Mouse (Mus musculus) forebrain, embryonic 13.5 days (tissue): ENCODE measurements at regions not wholly inside any gene's neighbourhood (a gene's known extent, or its start where the extent isn't known, plus 50 kb on each side); places are given as distances from the start of the nearest gene placed in this dataset.

Experiments
- ATAC-seq: fragments of 200-750 bp; cut with Nextera tagmentation; 2 replicates; pipeline ENCODE4 v1.8.0; 2017
- H3K27ac ChIP-seq: fragments of 300-500 bp; sonication (generic); 2 replicates; pipeline ENCODE4 v1.5.1; 2015; ENCODE audit warnings: inconsistent platforms, mild to moderate bottlenecking, moderate library complexity
- H3K27me3 ChIP-seq: fragments of 300-500 bp; sonication (generic); 2 replicates; pipeline ENCODE4 v1.6.1; 2015; ENCODE audit warnings: mild to moderate bottlenecking, inconsistent platforms
- H3K36me3 ChIP-seq: fragments of 300-500 bp; sonication (generic); 2 replicates; pipeline ENCODE4 v1.6.1; 2015; ENCODE audit warnings: mild to moderate bottlenecking, inconsistent platforms; ENCODE audit not compliant: poor library complexity, severe bottlenecking
- H3K4me1 ChIP-seq: fragments of 300-500 bp; sonication (generic); 2 replicates; pipeline ENCODE4 v1.6.1; 2015; ENCODE audit warnings: inconsistent platforms
- H3K4me2 ChIP-seq: fragments of 300-500 bp; sonication (generic); 2 replicates; pipeline ENCODE4 v1.6.1; 2015; ENCODE audit warnings: inconsistent platforms, mild to moderate bottlenecking, moderate library complexity
- H3K4me3 ChIP-seq: fragments of 300-500 bp; sonication (generic); 2 replicates; pipeline ENCODE4 v1.5.1; 2015; ENCODE audit warnings: mild to moderate bottlenecking, inconsistent platforms
- H3K9ac ChIP-seq: fragments of 300-500 bp; sonication (generic); 2 replicates; pipeline ENCODE4 v1.6.1; 2015; ENCODE audit warnings: mild to moderate bottlenecking, inconsistent platforms
- H3K9me3 ChIP-seq: fragments of 300-500 bp; sonication (generic); replicated peaks from 2 replicates; pipeline ENCODE4 v1.6.1; 2016; ENCODE audit warnings: inconsistent platforms
- WGBS: fragments of 180-500 bp; shearing (Covaris S2); methylation state at CpG from one replicate; pipeline ENCODE4 v1.1.7; 2015; 5-methylcytosine and 5-hydroxymethylcytosine counted together

DNA sequence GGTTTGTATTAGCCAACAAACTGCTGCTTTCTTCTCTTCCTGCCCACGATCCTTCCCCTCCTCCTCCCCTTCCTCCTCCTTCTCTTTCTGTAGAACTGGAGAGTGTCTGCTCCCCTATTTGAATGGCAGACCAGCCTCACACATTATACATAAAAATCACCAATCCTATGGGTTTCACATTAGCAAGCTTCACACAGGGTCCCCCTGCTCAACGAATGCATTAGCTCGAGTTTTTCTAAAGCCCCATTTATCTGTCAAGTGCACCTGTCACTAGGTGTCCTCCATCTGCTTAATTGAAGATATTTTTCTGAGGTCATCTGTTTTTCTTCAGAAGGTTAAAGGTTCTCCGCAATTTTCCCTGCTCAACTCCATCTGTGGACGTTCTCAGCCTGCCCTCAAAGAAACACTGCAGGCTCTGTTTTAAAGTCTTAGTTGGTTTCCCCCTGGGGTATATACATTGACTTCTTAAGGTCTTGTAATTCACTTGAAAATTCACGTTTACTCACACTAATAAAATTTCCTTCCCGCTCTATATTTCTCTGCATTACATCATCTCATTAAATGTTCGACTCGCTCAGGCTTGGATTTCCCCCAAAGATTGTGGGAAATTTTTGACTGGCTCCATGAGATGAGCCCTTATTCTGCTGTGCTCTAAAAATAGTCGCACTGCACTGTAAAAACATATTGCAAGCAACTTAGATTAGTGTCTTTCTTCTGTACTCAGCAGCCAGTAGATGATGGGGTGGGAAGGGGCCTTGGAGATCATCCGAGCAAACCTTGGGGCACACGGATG lies 105.3 kb downstream of the Mex3b start:
- no peak overlapping the region for H3K4me2 ChIP-seq
- H3K36me3 ChIP-seq = no peaks in the 10 kb centered on the region
- no peak overlapping the region for H3K9ac ChIP-seq
- H3K27me3 ChIP-seq = no peaks in the 10 kb centered on the region
- H3K27ac ChIP-seq = 0 out of 2 replicates have a peak overlapping the region, but pooled peaks have one; percentile 11
- no peaks in the 10 kb centered on the region for H3K9me3 ChIP-seq
- 61% methylated on average over 12 of the region's 12 CpGs for WGBS
- 0 out of 2 replicates have a peak, but pooled peaks have one; percentile 8 for ATAC-seq
- H3K4me3 ChIP-seq = no peak overlapping the region
- no peaks in the 10 kb centered on the region for H3K4me1 ChIP-seq

GRCm38 (mm10) chr7:82990708-82991107 lies 123.6 kb downstream of the Mex3b start:
- Histone ChIP-seq H3K27me3 (no peaks in the 10 kb centered on the region), H3K9me3 (no peaks in the 10 kb centered on the region), H3K27ac (no peak overlapping the region), H3K4me2 (no peak overlapping the region), H3K4me3 (no peak overlapping the region), H3K4me1 (no peaks in the 10 kb centered on the region), H3K9ac (no peak overlapping the region), H3K36me3 (no peaks in the 10 kb centered on the region)
- ATAC-seq = no peak

DNA sequence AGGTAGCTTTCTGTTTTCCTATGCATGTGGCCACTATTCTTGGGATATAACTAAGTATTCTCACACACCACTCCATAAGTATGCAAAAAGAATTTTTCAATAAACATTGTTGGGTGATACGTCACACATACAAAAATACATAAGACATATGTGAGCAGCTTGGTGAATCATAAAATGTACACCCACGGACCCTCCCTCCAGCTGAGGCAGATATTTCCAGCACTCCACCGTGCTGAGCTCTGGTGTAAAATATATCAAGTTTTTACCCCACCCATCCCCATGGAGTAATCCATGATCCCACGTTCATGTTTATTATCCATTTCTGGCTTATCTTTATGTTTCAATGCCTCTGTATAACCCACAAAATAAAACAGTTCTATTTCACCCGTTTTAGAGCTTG lies 126.0 kb downstream of the Mex3b start:
- Histone ChIP-seq H3K4me1 (no peaks in the 10 kb centered on the region), H3K4me3 (no peak overlapping the region), H3K4me2 (no peak overlapping the region), H3K36me3 (no peaks in the 10 kb centered on the region), H3K27ac (no peak overlapping the region), H3K9ac (no peak overlapping the region), H3K27me3 (no peaks in the 10 kb centered on the region), H3K9me3 (no peaks in the 10 kb centered on the region)
- 90% methylated on average over 5 of the region's 5 CpGs for WGBS
- no peak for ATAC-seq

DNA sequence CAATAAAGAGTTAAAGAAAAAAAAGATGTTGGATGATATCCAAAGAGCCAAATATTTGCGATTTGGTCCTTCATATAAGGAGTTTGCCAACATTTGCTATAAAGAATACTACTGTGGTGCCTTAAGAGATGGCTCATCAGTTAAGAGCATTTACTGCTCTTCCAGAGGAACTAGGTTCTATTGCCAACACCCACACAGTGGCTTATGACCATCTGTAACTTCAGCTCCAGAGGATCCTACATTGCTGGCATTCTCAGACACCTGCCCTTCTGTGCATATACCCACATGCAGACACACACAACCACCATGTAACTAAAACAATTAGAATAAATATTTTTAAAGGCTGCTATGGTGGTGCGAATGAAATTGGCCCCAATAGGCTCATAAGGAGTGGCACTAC lies 131.7 kb downstream of the Mex3b start:
- WGBS = 92% methylated on average over 2 of the region's 2 CpGs
- Histone ChIP-seq H3K27me3 (no peaks in the 10 kb centered on the region), H3K4me1 (no peaks in the 10 kb centered on the region), H3K27ac (no peak overlapping the region), H3K4me2 (no peak overlapping the region), H3K9me3 (no peaks in the 10 kb centered on the region), H3K9ac (no peak overlapping the region), H3K4me3 (no peak overlapping the region), H3K36me3 (no peaks in the 10 kb centered on the region)
- ATAC-seq = no peak

DNA sequence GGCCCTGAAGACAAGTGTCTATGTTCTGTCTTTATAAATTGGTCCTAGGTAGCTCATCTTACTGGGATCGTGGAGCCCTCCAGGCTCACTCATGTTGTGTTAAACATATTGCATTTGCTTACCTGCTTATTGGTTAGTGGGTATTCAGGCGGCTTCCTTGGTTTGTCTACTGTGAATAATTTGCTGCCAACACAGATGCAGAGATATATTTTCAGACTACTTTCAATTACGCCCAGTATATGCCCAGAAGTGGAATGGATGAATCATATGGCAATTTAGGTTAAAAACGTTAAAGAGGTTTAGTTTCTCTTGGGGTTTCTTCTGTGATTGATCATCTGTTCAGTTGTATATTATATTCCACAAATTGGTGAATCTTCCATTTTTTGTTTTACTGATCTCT lies 140.4 kb downstream of the Mex3b start:
- Histone ChIP-seq H3K4me1 (no peaks in the 10 kb centered on the region), H3K27me3 (no peaks in the 10 kb centered on the region), H3K36me3 (no peaks in the 10 kb centered on the region), H3K4me3 (no peak overlapping the region), H3K9ac (no peak overlapping the region), H3K27ac (no peak overlapping the region), H3K4me2 (no peak overlapping the region), H3K9me3 (no peaks in the 10 kb centered on the region)
- 89% methylated on average over 4 of the region's 4 CpGs for WGBS
- no peak for ATAC-seq

DNA sequence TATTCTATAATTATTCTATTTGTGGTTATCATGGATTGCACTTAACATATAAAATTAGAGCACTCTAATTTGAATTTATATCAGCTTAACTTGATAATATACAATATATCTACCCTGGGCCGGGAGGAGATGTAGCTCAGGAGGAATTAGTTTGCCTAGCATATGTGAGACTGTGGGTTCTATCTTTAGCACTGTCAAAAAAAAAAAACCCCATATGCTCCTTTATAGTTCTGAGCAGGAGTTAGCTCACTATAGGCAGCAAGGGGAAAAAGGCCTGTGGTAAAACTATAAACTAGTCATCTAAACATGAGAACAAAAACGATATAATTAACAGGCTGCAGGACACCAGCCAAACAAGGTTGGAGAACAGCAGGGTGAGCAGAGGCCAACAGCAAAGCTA lies 145.0 kb downstream of the Mex3b start:
- no peak for ATAC-seq
- no peak overlapping the region for H3K4me3 ChIP-seq
- H3K9me3 ChIP-seq = no peaks in the 10 kb centered on the region
- no peak overlapping the region for H3K27ac ChIP-seq
- H3K4me1 ChIP-seq = peaks cover 11% of the 10 kb centered on the region
- no peaks in the 10 kb centered on the region for H3K36me3 ChIP-seq
- H3K9ac ChIP-seq = no peak overlapping the region
- no peaks in the 10 kb centered on the region for H3K27me3 ChIP-seq
- no peak overlapping the region for H3K4me2 ChIP-seq
- 84% methylated on average over 2 of the region's 2 CpGs for WGBS

DNA sequence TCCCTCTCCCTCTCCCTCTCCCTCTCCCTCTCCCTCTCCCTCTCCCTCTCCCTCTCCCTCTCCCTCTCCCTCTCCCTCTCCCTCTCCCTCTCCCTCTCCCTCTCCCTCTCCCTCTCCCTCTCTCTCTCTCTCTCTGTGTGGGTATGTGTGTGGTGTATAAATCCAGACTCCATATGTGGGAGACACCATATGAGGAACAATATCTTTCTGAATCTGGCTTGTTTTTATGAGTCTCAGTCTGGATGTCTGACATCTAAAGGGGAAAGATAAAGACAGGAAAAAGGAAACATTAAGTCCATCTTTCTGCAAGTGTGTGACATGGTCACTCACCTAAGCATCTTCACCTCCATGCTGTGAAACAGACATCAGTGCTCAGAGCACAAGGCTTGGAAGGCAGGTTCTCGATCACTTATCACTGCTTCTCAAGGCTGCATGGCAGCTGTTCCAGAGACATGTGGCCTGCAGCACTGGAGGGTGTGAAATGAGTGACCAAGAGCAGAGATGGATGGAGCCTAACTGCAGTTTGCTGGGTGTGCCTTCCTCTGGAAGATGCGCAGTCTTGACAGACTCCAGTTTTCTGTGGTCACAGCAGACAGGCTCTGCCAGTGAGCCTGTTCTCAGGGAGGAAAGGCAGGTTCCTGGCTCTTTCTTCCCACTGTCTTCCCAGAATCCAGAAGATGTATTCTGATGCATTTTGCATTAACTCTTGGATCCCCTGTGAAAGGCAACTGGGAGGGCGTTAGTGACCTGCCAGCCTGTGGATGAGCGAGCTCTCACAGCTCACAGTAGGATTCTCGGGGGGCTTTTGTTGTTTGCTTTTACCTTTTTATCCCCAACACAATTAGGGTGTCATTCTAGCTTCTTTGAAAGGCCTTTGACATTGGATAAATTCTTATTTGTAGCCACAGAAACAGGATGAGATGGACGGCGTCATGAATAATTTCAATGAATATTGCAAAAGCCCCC lies 147.9 kb downstream of the Mex3b start:
- no peaks in the 10 kb centered on the region for H3K9me3 ChIP-seq
- no peak overlapping the region for H3K9ac ChIP-seq
- H3K27me3 ChIP-seq = no peaks in the 10 kb centered on the region
- no peaks in the 10 kb centered on the region for H3K36me3 ChIP-seq
- H3K4me3 ChIP-seq = no peak overlapping the region
- H3K27ac ChIP-seq = peak overlapping the region; percentile 7; the same call in 1 of the 2 replicates
- H3K4me1 ChIP-seq = peaks cover 11% of the 10 kb centered on the region
- no peak for ATAC-seq
- H3K4me2 ChIP-seq = peak overlapping the region; percentile 5; the same call in 1 of the 2 replicates
- WGBS = 26% methylated on average over 7 of the region's 7 CpGs

DNA sequence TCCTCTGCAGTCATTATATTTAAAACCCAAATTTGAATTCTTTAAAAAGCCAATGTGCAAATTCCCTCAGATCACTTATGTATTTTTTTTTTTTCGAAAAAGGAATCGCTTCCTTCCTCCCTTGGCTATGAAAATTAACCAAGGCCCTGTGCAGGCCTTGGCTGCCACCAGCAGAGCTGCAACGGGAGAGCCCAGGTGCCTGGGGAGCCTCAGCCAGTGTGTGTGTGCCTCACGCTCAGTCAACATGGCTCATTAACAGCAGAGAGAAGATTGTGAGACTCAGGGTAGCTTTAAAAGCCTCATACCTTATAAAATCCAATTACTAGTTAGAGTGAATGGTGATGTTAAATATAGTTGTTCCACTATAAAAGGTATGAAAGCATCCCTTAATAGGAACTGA lies 148.6 kb downstream of the Mex3b start:
- H3K4me2 ChIP-seq = peak overlapping the region; percentile 5; the same call in 1 of the 2 replicates
- peak; percentile 67; the same call in 1 of the 2 replicates for ATAC-seq
- 26% methylated on average over 4 of the region's 4 CpGs for WGBS

GRCm38 (mm10) chr7:83016566-83016965 lies 149.4 kb downstream of the Mex3b start:
- no peak for ATAC-seq
- H3K4me1 ChIP-seq = peaks cover 11% of the 10 kb centered on the region
- WGBS = 75% methylated on average over 4 of the region's 4 CpGs

More for the DNA sequence above, 148.6 kb downstream of the Mex3b start:
- Histone ChIP-seq H3K4me3 (no peak overlapping the region), H3K9ac (no peak overlapping the region), H3K27me3 (no peaks in the 10 kb centered on the region), H3K27ac (0 out of 2 replicates have a peak overlapping the region, but pooled peaks have one; percentile 41), H3K36me3 (no peaks in the 10 kb centered on the region), H3K4me1 (peaks cover 11% of the 10 kb centered on the region), H3K9me3 (no peaks in the 10 kb centered on the region)

GRCm38 (mm10) chr7:83020584-83020983 lies 153.5 kb downstream of the Mex3b start:
- no peak overlapping the region for H3K4me3 ChIP-seq
- H3K9ac ChIP-seq = no peak overlapping the region
- 85% methylated on average over 2 of the region's 2 CpGs for WGBS
- H3K27me3 ChIP-seq = no peaks in the 10 kb centered on the region
- H3K4me2 ChIP-seq = no peak overlapping the region
- no peaks in the 10 kb centered on the region for H3K9me3 ChIP-seq
- H3K27ac ChIP-seq = no peak overlapping the region
- ATAC-seq = no peak
- no peaks in the 10 kb centered on the region for H3K36me3 ChIP-seq
- H3K4me1 ChIP-seq = peaks cover 3% of the 10 kb centered on the region

More at GRCm38 (mm10) chr7:83016566-83016965, 149.4 kb downstream of the Mex3b start:
- H3K9me3 ChIP-seq = no peaks in the 10 kb centered on the region
- H3K36me3 ChIP-seq = no peaks in the 10 kb centered on the region
- no peak overlapping the region for H3K4me2 ChIP-seq
- H3K27ac ChIP-seq = no peak overlapping the region
- H3K27me3 ChIP-seq = no peaks in the 10 kb centered on the region
- no peak overlapping the region for H3K4me3 ChIP-seq
- H3K9ac ChIP-seq = no peak overlapping the region

DNA sequence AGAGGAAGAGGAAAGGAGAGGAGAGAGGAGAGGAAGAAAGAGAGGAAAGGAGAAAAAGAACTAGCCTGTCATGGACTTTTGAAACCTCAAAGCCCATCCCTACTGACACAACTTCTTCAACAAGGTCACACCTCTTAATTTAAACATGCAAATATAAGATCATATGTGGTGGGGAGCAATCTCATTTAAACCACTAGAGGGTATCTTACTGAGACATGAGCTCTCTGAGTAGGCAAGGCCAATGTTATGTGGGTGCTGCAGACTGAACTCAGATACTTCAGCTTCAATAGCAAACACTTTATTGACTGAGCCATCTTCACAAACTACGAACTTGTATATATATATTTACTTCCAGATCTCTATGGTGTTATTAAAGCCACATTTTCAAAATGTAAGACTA lies 156.9 kb downstream of the Mex3b start:
- no peaks in the 10 kb centered on the region for H3K9me3 ChIP-seq
- 97% methylated on average over 1 of the region's 1 CpGs for WGBS

GRCm38 (mm10) chr7:83031101-83031500 lies 164.0 kb downstream of the Mex3b start:
- no peak for ATAC-seq
- H3K4me3 ChIP-seq = no peak overlapping the region
- 88% methylated on average over 2 of the region's 2 CpGs for WGBS

More for the DNA sequence above, 156.9 kb downstream of the Mex3b start:
- no peaks in the 10 kb centered on the region for H3K36me3 ChIP-seq
- H3K27ac ChIP-seq = no peak overlapping the region
- no peaks in the 10 kb centered on the region for H3K27me3 ChIP-seq
- no peak overlapping the region for H3K4me2 ChIP-seq
- no peak for ATAC-seq
- no peak overlapping the region for H3K9ac ChIP-seq
- no peak overlapping the region for H3K4me3 ChIP-seq
- no peaks in the 10 kb centered on the region for H3K4me1 ChIP-seq

More at GRCm38 (mm10) chr7:83031101-83031500, 164.0 kb downstream of the Mex3b start:
- no peak overlapping the region for H3K4me2 ChIP-seq
- H3K27ac ChIP-seq = no peak overlapping the region
- no peak overlapping the region for H3K9ac ChIP-seq
- H3K4me1 ChIP-seq = no peaks in the 10 kb centered on the region
- no peaks in the 10 kb centered on the region for H3K27me3 ChIP-seq
- H3K36me3 ChIP-seq = no peaks in the 10 kb centered on the region
- no peaks in the 10 kb centered on the region for H3K9me3 ChIP-seq
